Mouse (Mus musculus): Measurements from ENCODE around the gene Gm47189.
"Not testable (repeated sequence)": the region's sequence is repeated elsewhere in the genome, so short reads cannot be mapped to it uniquely, and the experiment has no call there.

Gene Gm47189

DNA sequence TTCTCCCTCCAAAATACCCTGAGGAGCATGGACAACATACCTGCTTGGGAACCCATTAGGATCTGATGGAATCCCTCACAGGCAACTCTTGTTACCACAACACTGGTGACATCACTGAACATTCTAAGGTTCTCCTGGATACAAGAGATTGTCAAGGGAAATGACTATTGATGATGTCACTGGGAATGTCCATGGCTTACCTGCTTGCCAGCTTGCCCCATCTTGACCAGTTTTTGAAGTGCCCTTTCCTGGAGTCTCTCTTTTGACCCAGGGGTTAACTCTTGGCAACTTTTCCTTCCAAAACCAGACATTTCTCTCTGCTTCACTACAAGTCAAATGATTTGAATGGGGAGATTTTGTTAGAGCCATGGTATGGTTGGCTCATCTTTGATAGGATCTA lies at the start of gene Gm47189:
Gm47189 (minus strand) TSS at position 101 of the 400 bp plus-strand sequence.
- DNase-seq (ENCODE audit: low read depth, low spot score): not testable (repeated sequence)

- not testable (repeated sequence) for DNase-seq (ENCODE audit: low read depth, low spot score)
Measured at GRCm38 (mm10) chr14:41755931-41756330, 16.3 kb downstream of the Gm47189 start.

- not testable (repeated sequence) for DNase-seq (ENCODE audit: low read depth, low spot score)
Measured at GRCm38 (mm10) chr14:41750514-41750913, 21.7 kb downstream of the Gm47189 start, which contains the start of gene Gm7929. Gene Gm7929 (minus strand): TSS chr14:41750614.

GRCm38 (mm10) chr14:41723437-41723836 lies 48.8 kb downstream of the Gm47189 start:
- DNase-seq (ENCODE audit: low read depth, low spot score): not testable (repeated sequence)

DNA sequence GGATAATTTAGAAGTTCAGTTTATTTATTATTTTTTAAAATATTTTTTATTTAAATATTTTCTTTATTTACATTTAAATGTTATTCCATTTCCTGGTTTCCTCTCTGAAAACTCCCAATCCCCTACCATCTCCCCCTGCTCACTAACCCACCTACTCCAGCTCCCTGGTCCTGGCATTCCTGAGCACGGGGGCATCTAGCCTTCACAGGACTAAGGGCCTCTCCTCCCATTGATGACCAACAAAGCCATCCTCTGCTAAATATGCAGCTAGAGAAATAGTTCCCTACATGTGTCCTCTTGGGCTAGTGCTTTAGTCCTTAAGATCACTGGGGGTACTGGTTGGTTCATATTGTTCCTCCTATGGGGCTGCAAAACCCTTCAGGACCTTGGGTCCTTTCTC lies 55.1 kb downstream of the Gm47189 start:
- DNase-seq (ENCODE audit: low read depth, low spot score): not testable (repeated sequence)
